Mouse (Mus musculus) liver, postnatal 0 days (tissue): ENCODE measurements around the gene Ptgis.

Experiments used
- CTCF ChIP-seq: sonication (generic); IDR thresholded peaks from 2 replicates; pipeline ENCODE4 v1.5.1; 2016; ENCODE audit warnings: antibody characterized with exemption, low read depth
- EP300 ChIP-seq: IDR thresholded peaks from 2 replicates; pipeline ENCODE4 v1.6.1; 2016; ENCODE audit warnings: antibody characterized with exemption, low read depth, mild to moderate bottlenecking

DNA sequence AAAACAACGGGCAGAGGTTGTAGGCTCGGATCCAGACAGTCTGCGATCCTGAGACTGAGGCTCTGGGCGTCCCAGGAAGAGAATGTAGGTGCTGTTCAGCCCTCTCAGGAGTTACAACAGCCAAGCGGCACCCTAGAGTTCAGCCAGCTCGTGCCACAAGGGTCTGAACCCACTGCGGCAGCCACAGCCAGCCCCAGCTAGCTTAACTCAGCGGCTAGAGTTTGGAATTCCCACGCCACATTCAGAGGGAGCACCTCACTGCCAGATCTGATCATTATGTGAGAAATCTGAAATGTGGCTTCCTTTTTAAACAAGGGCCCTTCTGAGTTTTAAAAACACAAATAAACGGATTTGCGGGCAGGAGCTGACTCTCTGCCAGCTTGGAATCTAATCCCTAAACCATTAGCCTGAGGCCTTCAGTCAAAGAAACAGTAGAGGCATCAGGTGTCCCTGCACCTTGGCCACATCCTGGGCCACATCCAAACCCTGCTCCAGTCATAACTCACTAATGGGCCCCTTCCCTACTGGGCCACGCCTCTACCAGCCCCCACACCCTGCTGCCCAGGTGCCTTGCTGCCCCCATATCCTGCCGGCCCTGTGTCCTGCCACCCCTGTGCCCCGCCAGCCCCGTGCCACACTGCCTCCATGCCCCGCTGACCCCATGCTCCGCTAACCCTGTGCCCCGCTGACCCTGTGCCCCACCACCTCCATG, 34.3 kb downstream of the Ptgis start:
- TF ChIP-seq CTCF (no peak), EP300 (no peak)
